Mouse (Mus musculus): Measurements from ENCODE around the gene Gnaz. TPM values are rescaled to one million over a fixed set of nuclear protein-coding genes. Genes with fewer than 3 reads are reported as not detected.

Gnaz gene
- polyA plus RNA-seq, 1 experiment from 2014 or later, result 60.6 TPM

Other genes starting within 250 kb of the Gnaz start
- 0.68 and 1.2 TPM in 2 replicates for gene Rsph14, start 65.4 kb downstream of the Gnaz start, polyA plus RNA-seq (2014; fragmentation: Nextera tagmentation; extraction: Ambion mirVana)
- 14.3 and 16.1 TPM in 2 replicates for gene Rab36, start 69.9 kb downstream of the Gnaz start, polyA plus RNA-seq (2014; fragmentation: Nextera tagmentation; extraction: Ambion mirVana)
- 20.9 and 22.8 TPM in 2 replicates for gene Bcr, start 93.4 kb downstream of the Gnaz start, polyA plus RNA-seq (2014; fragmentation: Nextera tagmentation; extraction: Ambion mirVana)
- gene Specc1l, start 244.9 kb downstream of the Gnaz start, polyA plus RNA-seq (2014; fragmentation: Nextera tagmentation; extraction: Ambion mirVana), result 25.4 and 30.9 TPM in 2 replicates

Measured in midbrain, embryonic 14.5 days (tissue).